Mouse (Mus musculus) neural tube, embryonic 14.5 days (tissue): ENCODE data around the gene Gpc5. TPM values are rescaled to one million over a fixed set of nuclear protein-coding genes. Genes with fewer than 3 reads are reported as not detected.

Source experiments
- ATAC-seq: fragments of 200-750 bp; cut with Nextera tagmentation; 2 replicates; pipeline ENCODE4 v1.8.0; 2017; ENCODE audit warnings: low read depth, mild to moderate bottlenecking, moderate TSS enrichment, moderate library complexity
- H3K27ac ChIP-seq: fragments of 300-500 bp; sonication (generic); 2 replicates; pipeline ENCODE4 v1.5.1; 2014; ENCODE audit warnings: low read depth, mild to moderate bottlenecking, control low read depth, low read length, moderate library complexity, mixed read lengths
- H3K27me3 ChIP-seq: fragments of 300-500 bp; sonication (generic); 2 replicates; pipeline ENCODE4 v1.6.1; 2014; ENCODE audit warnings: low read length; ENCODE audit not compliant: control insufficient read depth, insufficient read depth
- H3K36me3 ChIP-seq: fragments of 300-500 bp; sonication (generic); 2 replicates; pipeline ENCODE4 v1.6.1; 2014; ENCODE audit warnings: low read length, mixed read lengths; ENCODE audit not compliant: control insufficient read depth, insufficient read depth
- H3K4me1 ChIP-seq: fragments of 300-500 bp; sonication (generic); 2 replicates; pipeline ENCODE4 v1.6.1; 2014; ENCODE audit warnings: low read length; ENCODE audit not compliant: control insufficient read depth, insufficient read depth
- H3K4me2 ChIP-seq: fragments of 300-500 bp; sonication (generic); 2 replicates; pipeline ENCODE4 v1.6.1; 2014; ENCODE audit warnings: mild to moderate bottlenecking, low read depth, low read length, control low read depth
- H3K4me3 ChIP-seq: fragments of 300-500 bp; sonication (generic); 2 replicates; pipeline ENCODE4 v1.5.1; 2014; ENCODE audit warnings: low read depth, low read length, control low read depth, mixed read lengths
- H3K9ac ChIP-seq: fragments of 300-500 bp; sonication (generic); replicated peaks from 2 replicates; pipeline ENCODE4 v1.6.1; 2014; ENCODE audit warnings: low read depth, mild to moderate bottlenecking, control low read depth, low read length, mixed read lengths
- H3K9me3 ChIP-seq: fragments of 300-500 bp; sonication (generic); 2 replicates; pipeline ENCODE4 v1.6.1; 2016; ENCODE audit warnings: low read length; ENCODE audit not compliant: control insufficient read depth
- whole genome bisulfite sequencing: fragments of 180-500 bp; shearing (Covaris S2); extraction: QIAGEN DNeasy Blood & Tissue Kit; methylation state at CpG from one replicate; pipeline ENCODE4 v1.1.7; 2014; 5-methylcytosine and 5-hydroxymethylcytosine counted together
- polyA plus RNA-seq: library from polyadenylated mRNA; unstranded; fragments of >200 nt; fragmentation: Nextera tagmentation; extraction: Ambion mirVana; gene quantifications from 2 replicates; pipeline ENCODE4 v1.2.1, GENCODE M21; 2014

Gpc5 gene
- polyA plus RNA-seq, 1 experiment from 2014 or later, result 28.6 TPM

DNA sequence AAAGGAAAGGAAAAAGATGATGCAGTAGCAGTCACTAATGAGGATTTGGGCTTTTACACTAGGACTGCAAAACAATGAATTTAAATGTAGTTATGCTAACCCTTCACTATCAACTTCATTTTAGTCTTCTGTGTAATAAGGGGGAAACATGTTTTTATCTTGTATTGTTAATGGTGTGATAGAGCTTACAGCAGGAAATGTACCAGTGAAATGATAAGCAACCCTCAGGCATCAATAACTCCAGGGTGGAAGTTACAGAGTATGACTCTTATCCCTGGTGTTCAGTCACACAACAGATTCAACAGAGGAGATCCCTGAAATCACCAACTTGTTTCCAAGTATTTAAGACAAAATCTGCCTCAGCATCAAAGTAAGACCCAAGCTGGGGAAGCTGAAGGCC lies 1120.0 kb downstream of the Gpc5 start:
- H3K27me3 ChIP-seq, result no peaks in the 10 kb centered on the region
- no peak overlapping the region for H3K27ac ChIP-seq
- H3K9ac ChIP-seq, result no peak overlapping the region
- H3K4me1 ChIP-seq, result no peaks in the 10 kb centered on the region
- no peaks in the 10 kb centered on the region for H3K36me3 ChIP-seq
- no peak for ATAC-seq
- no peak overlapping the region for H3K4me3 ChIP-seq
- no peak overlapping the region for H3K4me2 ChIP-seq
- no peaks in the 10 kb centered on the region for H3K9me3 ChIP-seq

DNA sequence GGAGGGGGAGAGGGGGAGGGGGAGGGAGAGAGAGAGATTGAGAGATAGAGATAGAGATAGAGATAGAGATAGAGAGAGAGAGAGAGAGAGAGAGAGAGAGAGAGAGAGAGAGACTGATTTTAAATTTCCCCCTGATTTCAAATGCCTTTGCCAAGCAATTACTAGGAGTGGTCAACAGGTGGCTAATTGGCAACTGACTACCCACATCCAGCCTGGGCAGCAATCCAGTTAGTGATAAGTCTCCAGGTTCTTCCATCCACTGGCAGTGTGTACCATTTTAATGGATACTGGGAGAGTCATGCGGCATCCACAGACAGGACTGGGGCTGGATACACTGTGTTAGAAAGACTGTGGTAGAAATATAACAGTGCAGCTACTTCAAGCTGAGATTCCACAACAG lies 1166.1 kb downstream of the Gpc5 start:
- no peak; the same call in 1 of the 2 replicates for ATAC-seq
- no peak overlapping the region for H3K4me2 ChIP-seq
- H3K27ac ChIP-seq, result no peak overlapping the region
- WGBS, result 94% methylated on average over 1 of the region's 1 CpGs
- no peak overlapping the region for H3K4me3 ChIP-seq
- H3K27me3 ChIP-seq, result no peaks in the 10 kb centered on the region
- no peaks in the 10 kb centered on the region for H3K4me1 ChIP-seq
- H3K9ac ChIP-seq, result no peak overlapping the region
- no peaks in the 10 kb centered on the region for H3K9me3 ChIP-seq
- H3K36me3 ChIP-seq, result no peaks in the 10 kb centered on the region

DNA sequence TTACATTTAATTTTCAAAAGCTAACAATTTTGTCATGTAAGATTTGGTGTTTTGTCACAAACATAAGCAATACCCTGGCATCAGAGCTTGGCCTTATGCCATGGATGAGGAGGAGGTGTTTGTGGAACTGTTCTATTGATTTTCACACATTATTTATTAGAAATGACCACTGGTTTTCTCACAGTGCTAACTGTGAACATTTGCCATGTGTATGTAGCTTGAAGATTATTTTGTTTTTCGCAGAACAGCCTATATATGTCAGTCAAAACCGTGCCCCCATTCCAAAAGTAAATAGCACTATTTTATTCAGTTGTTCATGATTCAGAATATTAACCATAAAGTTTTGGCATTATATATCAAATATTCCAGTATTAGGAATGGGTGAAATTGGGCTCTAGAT lies 1216.5 kb downstream of the Gpc5 start:
- no peaks in the 10 kb centered on the region for H3K4me1 ChIP-seq
- H3K4me2 ChIP-seq, result no peak overlapping the region
- no peaks in the 10 kb centered on the region for H3K36me3 ChIP-seq
- no peak overlapping the region for H3K27ac ChIP-seq
- no peak overlapping the region for H3K4me3 ChIP-seq
- 88% methylated on average over 2 of the region's 2 CpGs for WGBS
- H3K9me3 ChIP-seq, result no peaks in the 10 kb centered on the region
- H3K27me3 ChIP-seq, result no peaks in the 10 kb centered on the region
- ATAC-seq, result no peak
- no peak overlapping the region for H3K9ac ChIP-seq

DNA sequence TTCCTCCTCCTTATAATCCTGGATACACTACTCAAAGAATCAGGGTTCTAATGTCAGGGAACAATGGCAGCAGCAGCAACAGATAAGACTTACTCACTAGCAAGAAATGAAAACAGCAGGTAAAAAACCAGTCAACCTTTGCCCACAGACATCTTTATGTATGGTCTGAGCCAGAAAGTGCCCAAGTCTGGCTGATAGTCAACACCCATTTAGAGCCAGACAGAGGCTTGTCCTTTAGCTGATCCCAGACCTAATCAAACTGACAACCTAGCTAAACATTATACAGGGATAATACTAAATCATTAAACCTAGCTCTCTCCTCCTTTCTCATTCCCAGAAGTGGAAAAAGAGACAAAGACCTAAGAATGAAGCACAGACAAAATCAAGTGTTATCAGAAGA lies 1225.5 kb downstream of the Gpc5 start:
- Histone ChIP-seq H3K36me3 (no peaks in the 10 kb centered on the region), H3K4me3 (no peak overlapping the region), H3K27ac (no peak overlapping the region), H3K4me1 (no peaks in the 10 kb centered on the region), H3K9ac (no peak overlapping the region), H3K4me2 (no peak overlapping the region), H3K9me3 (no peaks in the 10 kb centered on the region), H3K27me3 (no peaks in the 10 kb centered on the region)
- ATAC-seq, result no peak

DNA sequence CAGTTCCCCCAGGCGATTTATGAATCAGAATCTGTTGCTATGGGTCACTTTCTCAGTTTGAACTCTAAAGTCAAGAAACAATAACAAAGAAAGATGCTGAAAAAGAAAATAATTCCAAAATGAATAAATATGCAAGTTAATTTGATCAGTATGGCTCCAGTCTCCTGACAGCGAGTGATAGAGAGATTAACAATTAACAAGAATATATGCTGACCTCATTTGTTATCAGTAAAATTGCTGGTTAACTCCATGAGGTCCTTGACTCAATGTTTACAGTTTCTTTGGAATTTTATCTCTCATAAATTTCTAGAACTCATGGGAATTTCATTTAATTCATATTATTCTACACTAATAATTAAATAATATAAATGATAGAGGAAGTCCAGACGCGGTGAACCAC lies 1244.2 kb downstream of the Gpc5 start:
- Histone ChIP-seq H3K4me3 (no peak overlapping the region), H3K4me1 (no peaks in the 10 kb centered on the region), H3K27me3 (no peaks in the 10 kb centered on the region), H3K9me3 (no peaks in the 10 kb centered on the region), H3K9ac (no peak overlapping the region), H3K36me3 (no peaks in the 10 kb centered on the region), H3K4me2 (no peak overlapping the region), H3K27ac (no peak overlapping the region)
- ATAC-seq, result no peak
- WGBS, result 78% methylated on average over 4 of the region's 4 CpGs

DNA sequence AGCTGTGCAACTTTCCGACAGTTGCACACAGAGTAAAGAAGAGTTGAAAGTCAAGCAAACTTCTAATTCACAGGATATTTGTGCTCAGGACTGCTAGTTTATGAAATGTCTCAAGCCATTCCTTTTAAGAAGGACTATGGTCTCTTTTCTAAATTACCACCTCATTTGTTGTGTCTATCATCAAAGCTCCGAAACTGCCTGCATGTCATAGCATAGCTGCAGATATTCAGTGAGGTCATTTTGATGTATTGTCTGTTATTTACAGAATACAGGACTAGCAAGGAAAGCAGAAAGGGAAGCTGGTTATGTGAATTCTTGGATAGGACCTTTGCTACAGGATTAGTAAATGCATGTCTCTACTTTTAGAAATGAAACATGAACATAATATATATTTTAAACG lies 1246.4 kb downstream of the Gpc5 start:
- Histone ChIP-seq H3K36me3 (no peaks in the 10 kb centered on the region), H3K4me1 (no peaks in the 10 kb centered on the region), H3K4me3 (no peak overlapping the region), H3K27ac (no peak overlapping the region), H3K9me3 (no peaks in the 10 kb centered on the region), H3K4me2 (no peak overlapping the region), H3K27me3 (no peaks in the 10 kb centered on the region), H3K9ac (no peak overlapping the region)
- 81% methylated on average over 3 of the region's 3 CpGs for WGBS
- no peak for ATAC-seq

DNA sequence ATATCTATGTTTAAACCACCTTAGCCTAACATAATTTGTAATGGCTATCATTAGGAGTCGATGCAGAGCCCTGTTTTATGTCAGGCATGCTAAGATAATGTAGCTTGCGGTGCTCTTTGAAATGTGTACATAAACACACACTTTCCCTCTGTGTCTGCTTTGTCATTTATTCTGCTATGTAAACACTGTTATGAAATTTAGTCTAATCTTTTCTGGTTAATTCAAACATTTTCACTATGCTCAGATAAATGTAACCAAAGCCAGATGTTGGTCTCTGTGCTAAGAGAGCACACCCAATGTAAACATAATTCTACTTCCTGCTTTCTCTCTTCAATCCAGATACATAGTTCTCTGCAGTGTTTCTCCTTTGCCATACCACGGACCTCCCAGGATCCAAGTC lies 1256.5 kb downstream of the Gpc5 start:
- Histone ChIP-seq H3K27me3 (no peaks in the 10 kb centered on the region), H3K9ac (no peak overlapping the region), H3K36me3 (no peaks in the 10 kb centered on the region), H3K27ac (no peak overlapping the region), H3K4me1 (no peaks in the 10 kb centered on the region), H3K4me3 (no peak overlapping the region), H3K9me3 (no peaks in the 10 kb centered on the region), H3K4me2 (no peak overlapping the region)
- ATAC-seq, result no peak
- 75% methylated on average over 3 of the region's 3 CpGs for WGBS

DNA sequence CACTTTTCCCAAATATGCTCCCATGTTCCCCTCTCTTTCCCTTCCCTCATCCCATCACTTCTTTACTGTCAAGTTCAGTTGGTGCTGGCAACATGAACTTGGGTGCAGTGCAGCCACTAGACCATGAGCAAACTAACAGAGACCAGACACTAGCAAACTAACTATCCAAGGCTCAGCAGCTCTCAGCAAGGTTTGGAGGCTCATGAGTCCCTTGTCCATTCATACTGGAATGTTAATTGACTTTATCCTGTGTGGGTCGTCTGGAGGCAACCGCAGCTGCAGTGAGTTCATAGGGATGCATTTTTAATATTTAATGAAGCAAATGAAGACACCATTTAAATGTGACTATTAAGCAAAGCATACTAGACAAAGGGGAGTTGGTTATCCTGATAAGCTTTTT lies 1292.6 kb downstream of the Gpc5 start:
- no peak overlapping the region for H3K27ac ChIP-seq
- no peak overlapping the region for H3K4me2 ChIP-seq
- no peaks in the 10 kb centered on the region for H3K4me1 ChIP-seq
- ATAC-seq, result peak; percentile 31; the same call in 1 of the 2 replicates
- H3K9ac ChIP-seq, result no peak overlapping the region
- H3K36me3 ChIP-seq, result no peaks in the 10 kb centered on the region
- H3K27me3 ChIP-seq, result no peaks in the 10 kb centered on the region
- WGBS, result 49% methylated on average over 2 of the region's 2 CpGs
- no peaks in the 10 kb centered on the region for H3K9me3 ChIP-seq
- H3K4me3 ChIP-seq, result no peak overlapping the region

DNA sequence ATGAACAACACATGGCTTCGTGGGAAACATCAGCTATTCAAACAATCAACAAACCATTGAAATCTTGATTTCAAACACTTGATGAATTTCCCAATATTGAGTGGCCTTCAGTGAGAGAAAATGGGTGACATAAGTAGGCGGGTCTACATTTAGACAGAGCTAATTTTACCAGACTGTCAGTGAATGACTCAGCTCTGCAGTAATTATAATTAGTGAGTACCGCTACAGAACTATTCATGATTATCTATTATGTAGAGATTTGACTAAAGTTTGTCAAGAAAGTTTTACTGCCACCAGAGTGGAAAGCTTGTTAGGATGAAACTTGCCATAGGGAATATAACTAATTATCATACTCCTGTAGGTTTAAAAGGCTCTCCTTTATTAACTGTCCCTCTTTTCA lies 1323.5 kb downstream of the Gpc5 start:
- H3K27me3 ChIP-seq, result no peaks in the 10 kb centered on the region
- H3K4me3 ChIP-seq, result no peak overlapping the region
- no peaks in the 10 kb centered on the region for H3K4me1 ChIP-seq
- H3K36me3 ChIP-seq, result no peaks in the 10 kb centered on the region
- WGBS, result 88% methylated on average over 3 of the region's 3 CpGs
- no peak overlapping the region for H3K27ac ChIP-seq
- H3K9me3 ChIP-seq, result no peaks in the 10 kb centered on the region
- no peak overlapping the region for H3K4me2 ChIP-seq
- no peak overlapping the region for H3K9ac ChIP-seq
- ATAC-seq, result no peak

DNA sequence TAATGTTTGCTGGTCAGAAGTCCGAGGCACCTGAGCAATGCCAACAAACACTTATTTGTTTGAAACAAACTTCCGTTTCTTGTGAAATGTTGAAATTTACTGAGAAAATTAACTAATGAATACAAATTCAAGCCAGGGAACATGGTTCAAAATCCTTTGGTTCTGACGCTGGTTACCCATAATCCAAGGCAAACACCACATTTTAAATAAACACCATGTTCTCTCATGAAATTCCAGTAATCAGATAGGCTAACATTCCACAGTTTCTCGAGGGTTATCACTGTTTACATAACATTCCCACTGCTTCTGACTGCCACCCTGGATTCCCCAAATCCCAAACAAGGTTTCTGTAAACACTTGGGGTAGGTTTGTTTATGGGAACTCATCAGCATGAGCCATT lies 1356.2 kb downstream of the Gpc5 start:
- no peaks in the 10 kb centered on the region for H3K36me3 ChIP-seq
- no peak for ATAC-seq
- H3K9ac ChIP-seq, result no peak overlapping the region
- H3K27ac ChIP-seq, result no peak overlapping the region
- WGBS, result 77% methylated on average over 4 of the region's 4 CpGs
- no peak overlapping the region for H3K4me2 ChIP-seq
- no peak overlapping the region for H3K4me3 ChIP-seq
- no peaks in the 10 kb centered on the region for H3K9me3 ChIP-seq
- no peaks in the 10 kb centered on the region for H3K4me1 ChIP-seq
- no peaks in the 10 kb centered on the region for H3K27me3 ChIP-seq
